Mouse (Mus musculus) intestine, embryonic 16.5 days (tissue): ENCODE measurements at regions not wholly inside any gene's neighbourhood (a gene's known extent, or its start where the extent isn't known, plus 50 kb on each side); places are given as distances from the start of the nearest gene placed in this dataset.

Experiments used
- ATAC-seq: fragments of 200-750 bp; cut with Nextera tagmentation; 2 replicates; pipeline ENCODE4 v1.8.0; 2017; ENCODE audit warnings: moderate TSS enrichment, moderate library complexity
- H3K27ac ChIP-seq: fragments of 300-500 bp; sonication (generic); 2 replicates; pipeline ENCODE4 v1.5.1; 2014; ENCODE audit warnings: mild to moderate bottlenecking, low read length
- H3K27me3 ChIP-seq: fragments of 300-500 bp; sonication (generic); replicated peaks from 2 replicates; pipeline ENCODE4 v1.6.1; 2014; ENCODE audit warnings: low read length, control low read depth, mixed read lengths; ENCODE audit not compliant: control insufficient read depth, insufficient read depth
- H3K36me3 ChIP-seq: fragments of 300-500 bp; sonication (generic); 2 replicates; pipeline ENCODE4 v1.6.1; 2014; ENCODE audit warnings: low read length, control low read depth; ENCODE audit not compliant: control insufficient read depth, insufficient read depth
- H3K4me1 ChIP-seq: fragments of 300-500 bp; sonication (generic); 2 replicates; pipeline ENCODE4 v1.6.1; 2014; ENCODE audit warnings: low read length, control low read depth, mixed read lengths; ENCODE audit not compliant: control insufficient read depth, insufficient read depth
- H3K4me2 ChIP-seq: fragments of 300-500 bp; sonication (generic); 2 replicates; pipeline ENCODE4 v1.6.1; 2014; ENCODE audit warnings: low read depth, low read length, control low read depth
- H3K4me3 ChIP-seq: fragments of 300-500 bp; sonication (generic); 2 replicates; pipeline ENCODE4 v1.5.1; 2014; ENCODE audit warnings: mild to moderate bottlenecking, low read length
- H3K9ac ChIP-seq: fragments of 300-500 bp; sonication (generic); 2 replicates; pipeline ENCODE4 v1.6.1; 2014; ENCODE audit warnings: low read depth, low read length
- H3K9me3 ChIP-seq: fragments of 300-500 bp; sonication (generic); 2 replicates; pipeline ENCODE4 v1.6.1; 2016; ENCODE audit warnings: low read length, control low read depth; ENCODE audit not compliant: control insufficient read depth
- WGBS: fragments of 180-500 bp; shearing (Covaris S2); extraction: QIAGEN DNeasy Blood & Tissue Kit; methylation state at CpG from one replicate; pipeline ENCODE4 v1.1.7; 2014; 5-methylcytosine and 5-hydroxymethylcytosine counted together

DNA sequence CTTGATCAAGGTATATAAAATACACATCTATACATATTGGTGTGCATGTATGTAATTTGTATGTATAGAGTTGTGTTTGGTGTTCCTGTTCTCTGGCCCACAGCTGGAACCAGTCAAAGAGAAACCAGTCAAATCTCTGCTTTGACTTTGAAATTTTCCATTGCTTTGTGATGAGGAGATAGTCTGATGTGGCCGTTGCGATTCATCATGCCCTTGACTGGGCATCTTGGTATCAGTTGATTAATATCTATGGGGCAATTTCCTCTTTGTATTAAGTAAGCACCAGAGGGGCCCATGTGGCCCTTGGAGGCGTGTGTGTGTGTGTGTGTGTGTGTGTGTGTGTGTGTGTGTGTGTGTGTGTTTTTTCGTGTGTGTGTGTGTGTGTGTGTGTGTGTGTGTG, 107.7 kb upstream of the Mrps10 start:
- Histone ChIP-seq H3K4me3 (no peak overlapping the region), H3K36me3 (peaks cover 5% of the 10 kb centered on the region), H3K9me3 (no peaks in the 10 kb centered on the region), H3K4me2 (no peak overlapping the region), H3K27me3 (no peaks in the 10 kb centered on the region), H3K9ac (no peak overlapping the region), H3K27ac (no peak overlapping the region), H3K4me1 (no peaks in the 10 kb centered on the region)
- ATAC-seq, result no peak
- WGBS, result 87% methylated on average over 4 of the region's 4 CpGs

DNA sequence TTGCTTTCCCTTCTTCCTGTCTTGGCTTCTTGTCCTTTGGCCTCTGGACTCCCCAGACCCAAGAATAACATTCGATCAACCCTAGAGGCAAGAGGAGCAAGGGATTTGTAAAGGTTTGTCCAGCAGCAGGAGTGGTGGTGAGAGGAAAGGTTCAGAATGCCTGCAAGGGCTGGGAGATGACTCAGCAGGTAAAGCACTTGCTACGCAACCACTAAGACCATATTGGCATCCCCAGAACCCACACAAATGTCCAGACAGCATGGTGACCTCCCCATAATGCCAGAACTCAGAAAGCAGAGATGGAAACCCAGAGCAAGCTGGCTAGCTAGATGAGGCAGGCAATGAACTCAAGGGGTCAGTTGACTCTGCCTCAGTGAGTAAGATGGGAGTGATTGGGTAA, 110.4 kb upstream of the Mrps10 start:
- no peaks in the 10 kb centered on the region for H3K4me1 ChIP-seq
- no peak overlapping the region for H3K4me2 ChIP-seq
- ATAC-seq, result no peak
- no peak overlapping the region for H3K27ac ChIP-seq
- no peaks in the 10 kb centered on the region for H3K27me3 ChIP-seq
- H3K9ac ChIP-seq, result no peak overlapping the region
- 92% methylated on average over 2 of the region's 2 CpGs for WGBS
- H3K9me3 ChIP-seq, result no peaks in the 10 kb centered on the region
- peaks cover 5% of the 10 kb centered on the region for H3K36me3 ChIP-seq
- no peak overlapping the region for H3K4me3 ChIP-seq

DNA sequence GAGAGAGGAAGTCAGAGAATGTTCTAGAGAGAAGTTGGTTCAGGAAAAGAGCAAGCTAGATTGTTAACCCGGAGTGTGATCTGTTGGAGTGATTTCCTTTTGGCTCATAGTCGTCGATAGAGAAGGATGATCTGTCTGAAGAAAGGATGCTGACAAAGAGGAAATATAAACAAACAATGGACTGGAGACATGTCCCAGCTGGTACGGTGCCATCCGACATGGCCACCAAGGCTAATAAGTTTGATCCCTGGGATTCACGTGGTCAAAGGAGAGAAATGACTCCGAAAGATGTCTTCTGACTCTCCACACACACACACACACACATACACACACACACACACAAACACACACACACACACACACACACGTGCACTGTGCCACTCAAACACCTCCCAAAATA, 113.5 kb upstream of the Mrps10 start:
- 75% methylated on average over 8 of the region's 8 CpGs for WGBS
- ATAC-seq, result no peak
- H3K27ac ChIP-seq, result no peak overlapping the region
- no peak overlapping the region for H3K4me3 ChIP-seq
- H3K4me1 ChIP-seq, result no peaks in the 10 kb centered on the region
- no peaks in the 10 kb centered on the region; the same call in 1 of the 2 replicates for H3K36me3 ChIP-seq
- H3K9ac ChIP-seq, result no peak overlapping the region
- H3K9me3 ChIP-seq, result no peaks in the 10 kb centered on the region
- no peak overlapping the region for H3K4me2 ChIP-seq
- H3K27me3 ChIP-seq, result no peaks in the 10 kb centered on the region

- WGBS, result 84% methylated on average over 11 of the region's 11 CpGs
- Histone ChIP-seq H3K9me3 (no peaks in the 10 kb centered on the region), H3K4me3 (no peak overlapping the region), H3K4me2 (no peak overlapping the region), H3K27me3 (no peaks in the 10 kb centered on the region), H3K27ac (no peak overlapping the region), H3K36me3 (no peaks in the 10 kb centered on the region), H3K9ac (no peak overlapping the region), H3K4me1 (no peaks in the 10 kb centered on the region)
- no peak for ATAC-seq
Observed at GRCm38 (mm10) chr17:47254026-47254425, 114.7 kb upstream of the Mrps10 start.

DNA sequence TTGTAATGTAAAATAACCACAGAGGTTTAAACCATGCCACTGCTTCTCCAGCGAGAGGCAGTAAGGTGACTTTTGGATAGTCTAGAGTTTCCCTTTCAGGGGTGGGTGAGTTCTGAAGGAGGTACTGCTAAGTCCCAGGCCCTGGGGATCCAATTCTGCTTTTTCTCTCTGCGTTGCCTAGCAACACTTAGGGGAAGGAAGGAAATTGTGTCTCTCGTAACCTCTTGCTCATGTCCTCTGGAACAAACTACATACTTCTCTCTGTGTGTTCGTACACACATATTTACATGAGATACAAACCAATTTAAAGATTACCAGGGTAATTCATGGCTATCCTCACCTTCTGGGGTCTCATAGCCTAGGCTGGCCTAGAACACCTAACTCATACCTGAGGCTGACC, 118.7 kb upstream of the Mrps10 start:
- WGBS, result 80% methylated on average over 4 of the region's 4 CpGs
- no peak overlapping the region for H3K27ac ChIP-seq
- no peak overlapping the region for H3K4me3 ChIP-seq
- H3K27me3 ChIP-seq, result no peaks in the 10 kb centered on the region
- ATAC-seq, result no peak
- no peaks in the 10 kb centered on the region for H3K4me1 ChIP-seq
- no peak overlapping the region for H3K4me2 ChIP-seq
- no peaks in the 10 kb centered on the region for H3K36me3 ChIP-seq
- no peaks in the 10 kb centered on the region for H3K9me3 ChIP-seq
- H3K9ac ChIP-seq, result no peak overlapping the region

- ATAC-seq, result no peak
- Histone ChIP-seq H3K27me3 (no peaks in the 10 kb centered on the region), H3K9ac (no peak overlapping the region), H3K27ac (no peak overlapping the region), H3K4me3 (no peak overlapping the region), H3K4me1 (no peaks in the 10 kb centered on the region), H3K9me3 (no peaks in the 10 kb centered on the region), H3K4me2 (no peak overlapping the region), H3K36me3 (no peaks in the 10 kb centered on the region)
- 83% methylated on average over 9 of the region's 9 CpGs for WGBS
Observed at GRCm38 (mm10) chr17:47249176-47249575, 119.5 kb upstream of the Mrps10 start.

DNA sequence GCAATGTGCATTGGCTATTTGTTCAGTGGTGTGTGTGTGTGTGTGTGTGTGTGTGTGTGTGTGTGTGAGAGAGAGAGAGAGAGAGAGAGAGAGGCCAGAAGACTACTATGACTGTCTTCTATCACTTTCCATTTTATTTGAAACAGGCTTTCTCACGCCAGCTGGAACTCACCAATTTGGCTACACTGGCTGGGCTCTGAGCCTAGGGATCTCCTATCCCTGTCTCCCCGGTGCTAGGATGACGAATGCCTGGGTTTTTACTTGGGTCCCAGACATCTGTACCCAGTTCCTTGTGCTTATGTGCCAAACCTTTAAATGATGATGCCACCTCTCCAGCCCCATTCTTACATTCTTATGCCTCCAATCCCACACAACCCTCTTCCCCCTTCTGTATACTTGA, 120.6 kb upstream of the Mrps10 start:
- H3K9ac ChIP-seq, result no peak overlapping the region
- H3K4me1 ChIP-seq, result no peaks in the 10 kb centered on the region
- H3K4me3 ChIP-seq, result no peak overlapping the region
- no peaks in the 10 kb centered on the region for H3K9me3 ChIP-seq
- ATAC-seq, result no peak
- H3K27ac ChIP-seq, result no peak overlapping the region
- H3K27me3 ChIP-seq, result no peaks in the 10 kb centered on the region
- 0 out of 2 replicates have a peak, but pooled peaks cover 3% of the 10 kb centered on the region for H3K36me3 ChIP-seq
- H3K4me2 ChIP-seq, result no peak overlapping the region
- 63% methylated on average over 3 of the region's 3 CpGs for WGBS

GRCm38 (mm10) chr17:47247516-47247915, 121.2 kb upstream of the Mrps10 start:
- no peaks in the 10 kb centered on the region for H3K9me3 ChIP-seq
- 71% methylated on average over 5 of the region's 5 CpGs for WGBS
- no peak overlapping the region for H3K4me2 ChIP-seq
- no peak overlapping the region for H3K9ac ChIP-seq
- no peak overlapping the region for H3K27ac ChIP-seq
- H3K4me1 ChIP-seq, result no peaks in the 10 kb centered on the region
- H3K27me3 ChIP-seq, result no peaks in the 10 kb centered on the region
- ATAC-seq, result no peak
- H3K36me3 ChIP-seq, result 0 out of 2 replicates have a peak, but pooled peaks cover 3% of the 10 kb centered on the region
- no peak overlapping the region for H3K4me3 ChIP-seq

- Histone ChIP-seq H3K9me3 (no peaks in the 10 kb centered on the region), H3K4me2 (no peak overlapping the region), H3K4me1 (no peaks in the 10 kb centered on the region), H3K36me3 (0 out of 2 replicates have a peak, but pooled peaks cover 3% of the 10 kb centered on the region), H3K27ac (no peak overlapping the region), H3K9ac (no peak overlapping the region), H3K27me3 (no peaks in the 10 kb centered on the region), H3K4me3 (no peak overlapping the region)
- ATAC-seq, result no peak
- WGBS, result 90% methylated on average over 8 of the region's 8 CpGs
Observed at GRCm38 (mm10) chr17:47246605-47247004, 122.1 kb upstream of the Mrps10 start.

DNA sequence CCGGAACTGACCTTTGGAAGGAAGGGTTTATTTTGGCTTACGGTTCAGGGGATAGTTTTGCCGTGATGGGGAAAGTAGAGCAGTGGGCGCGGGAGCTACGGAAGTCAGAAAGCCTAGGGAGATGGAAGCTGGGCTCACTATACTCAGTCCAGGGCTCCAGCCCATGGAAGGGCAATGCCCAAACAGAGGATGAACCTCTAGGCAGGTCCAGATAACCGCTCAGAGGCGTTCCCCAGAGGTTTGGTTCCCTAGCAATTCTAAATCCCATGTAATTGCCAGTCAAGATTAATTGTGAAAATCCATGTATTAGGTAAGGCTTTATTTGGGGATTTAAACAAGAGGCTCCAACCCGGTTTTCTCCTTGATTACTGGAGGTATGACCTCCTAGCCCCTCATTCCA, 123.1 kb upstream of the Mrps10 start:
- H3K27me3 ChIP-seq, result no peaks in the 10 kb centered on the region
- H3K4me1 ChIP-seq, result no peaks in the 10 kb centered on the region
- no peak overlapping the region for H3K9ac ChIP-seq
- no peak overlapping the region for H3K27ac ChIP-seq
- no peak overlapping the region for H3K4me2 ChIP-seq
- no peak for ATAC-seq
- no peak overlapping the region for H3K4me3 ChIP-seq
- 0 out of 2 replicates have a peak, but pooled peaks cover 3% of the 10 kb centered on the region for H3K36me3 ChIP-seq
- no peaks in the 10 kb centered on the region for H3K9me3 ChIP-seq
- WGBS, result 91% methylated on average over 9 of the region's 9 CpGs
